ENCODE assay signal across 8 mouse cellular contexts in the genomic region with DNA sequence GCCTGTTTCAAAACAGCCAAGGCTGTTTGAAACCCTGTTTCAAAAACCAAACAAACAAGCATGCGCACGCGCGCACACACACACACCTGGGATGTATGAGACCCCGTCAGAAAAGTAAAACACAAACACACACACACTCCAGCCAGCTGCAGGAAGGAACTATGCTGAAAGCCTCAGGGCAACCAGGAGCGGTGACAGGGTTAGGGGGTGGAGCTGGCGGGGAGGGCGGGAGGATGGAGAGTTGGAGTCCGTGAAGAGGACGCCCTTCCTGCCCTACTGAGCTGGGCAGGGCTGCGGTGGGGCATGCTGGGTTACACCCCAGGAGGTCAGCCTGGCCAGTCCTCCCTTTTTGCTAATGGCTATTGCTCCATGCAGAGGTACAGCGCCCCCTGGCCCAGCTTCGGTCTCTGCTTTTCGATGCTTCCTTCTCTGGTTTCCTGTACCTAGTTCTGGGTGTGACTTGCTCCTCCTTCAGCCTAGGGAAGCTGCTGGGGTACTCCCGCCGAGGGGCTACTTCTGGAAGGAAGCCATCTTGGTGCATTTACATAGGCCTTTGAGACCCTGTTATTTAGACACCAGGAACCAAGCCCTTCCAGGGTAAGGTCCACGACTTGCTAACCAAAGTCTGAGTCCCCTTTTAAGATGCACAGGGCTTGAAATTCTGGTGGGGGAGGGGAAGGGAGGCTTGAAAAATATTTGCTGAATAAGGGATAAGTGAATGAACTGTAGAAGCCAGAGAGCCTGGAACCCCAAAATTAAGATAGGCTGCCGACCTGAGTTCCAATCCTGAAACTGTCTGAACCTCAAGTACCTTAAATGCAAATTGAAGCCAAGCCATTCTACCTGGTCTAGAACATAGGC. TPM values are rescaled to one million over a fixed set of nuclear protein-coding genes. Genes with fewer than 3 reads are reported as not detected.
DNase-seq lines count a peak whose midpoint lies in the region; ATAC-seq and TF ChIP-seq lines count a peak whose summit lies in the region.

No protein-coding gene starts in this region.

- peak overlapping the region; percentile 44 for H3K4me3 ChIP-seq in embryonic facial prominence, embryonic 15.5 days (replicated peaks)
- peak overlapping the region; percentile 39 for H3K4me3 ChIP-seq in limb, embryonic 15.5 days
- H3K4me3 ChIP-seq in midbrain, postnatal 0 days (ENCODE audit: low read depth, low read length): peak overlapping the region; percentile 22; the same call in 1 of the 2 replicates

- H3K9ac ChIP-seq in embryonic facial prominence, embryonic 15.5 days: no peak overlapping the region
- H3K9ac ChIP-seq in limb, embryonic 15.5 days: 0 out of 2 replicates have a peak overlapping the region, but pooled peaks have one; percentile 14
- peak overlapping the region; percentile 42 for H3K9ac ChIP-seq in midbrain, postnatal 0 days (replicated peaks; ENCODE audit: low read length, poor library complexity, severe bottlenecking)

- peak overlapping the region; percentile 73 for H3K4me2 ChIP-seq in embryonic facial prominence, embryonic 15.5 days (replicated peaks)
- H3K4me2 ChIP-seq in limb, embryonic 15.5 days: peak overlapping the region; percentile 62
- peak overlapping the region; percentile 45 for H3K4me2 ChIP-seq in midbrain, postnatal 0 days (ENCODE audit: low read depth, low read length, poor library complexity, severe bottlenecking)

- peaks cover 15% of the 10 kb centered on the region for H3K4me1 ChIP-seq in embryonic facial prominence, embryonic 15.5 days
- peaks cover 16% of the 10 kb centered on the region for H3K4me1 ChIP-seq in limb, embryonic 15.5 days
- no peaks in the 10 kb centered on the region for H3K4me1 ChIP-seq in midbrain, postnatal 0 days (ENCODE audit: insufficient read depth, low read length)

- H3K27ac ChIP-seq in embryonic facial prominence, embryonic 15.5 days (replicated peaks): peak overlapping the region; percentile 63
- peak overlapping the region; percentile 38; the same call in 1 of the 2 replicates for H3K27ac ChIP-seq in limb, embryonic 15.5 days
- no peak overlapping the region for H3K27ac ChIP-seq in midbrain, postnatal 0 days (ENCODE audit: low read depth, low read length)

- ATAC-seq in embryonic facial prominence, embryonic 15.5 days (ENCODE audit: insufficient number of reproducible peaks, low FRiP score, low TSS enrichment, low read depth): peak; percentile 88
- ATAC-seq in limb, embryonic 15.5 days (ENCODE audit: insufficient number of reproducible peaks, low FRiP score, low TSS enrichment, low read depth): peak; percentile 62; the same call in 1 of the 2 replicates
- ATAC-seq in midbrain, postnatal 0 days (ENCODE audit: low FRiP score): no peak

- H3K9me3 ChIP-seq in embryonic facial prominence, embryonic 15.5 days (replicated peaks): no peaks in the 10 kb centered on the region
- no peaks in the 10 kb centered on the region for H3K9me3 ChIP-seq in limb, embryonic 15.5 days
- no peaks in the 10 kb centered on the region for H3K9me3 ChIP-seq in midbrain, postnatal 0 days (ENCODE audit: low read length)

- peak; percentile 63 for TF ChIP-seq CTCF in midbrain, postnatal 0 days (IDR thresholded peaks at IDR 0.05)

- WGBS in embryonic facial prominence, embryonic 15.5 days: 7% methylated on average over 18 of the region's 18 CpGs
- WGBS in limb, embryonic 15.5 days: 7% methylated on average over 18 of the region's 18 CpGs
- WGBS in midbrain, postnatal 0 days: 17% methylated on average over 13 of the region's 18 CpGs

- H3K36me3 ChIP-seq in embryonic facial prominence, embryonic 15.5 days: no peaks in the 10 kb centered on the region
- H3K36me3 ChIP-seq in limb, embryonic 15.5 days: no peaks in the 10 kb centered on the region
- no peaks in the 10 kb centered on the region for H3K36me3 ChIP-seq in midbrain, postnatal 0 days (ENCODE audit: insufficient read depth, low read length)

- no peaks in the 10 kb centered on the region for H3K27me3 ChIP-seq in embryonic facial prominence, embryonic 15.5 days
- H3K27me3 ChIP-seq in limb, embryonic 15.5 days: no peaks in the 10 kb centered on the region
- no peaks in the 10 kb centered on the region for H3K27me3 ChIP-seq in midbrain, postnatal 0 days (ENCODE audit: insufficient read depth, low read length)

- peak; percentile 94 for DNase-seq in 3T3-L1 (ENCODE audit: low read depth, low spot score)
- peak; percentile 88 to 93 for DNase-seq in adrenal gland, postnatal 36 days
- DNase-seq in heart, adult 9 months (ENCODE audit: low spot score in 2 of 2): peak; percentile 86 to 87
- DNase-seq in kidney, adult 9 months: peak; percentile 98
- DNase-seq in midbrain, postnatal 0 days (ENCODE audit: low spot score): peak; percentile 57
- DNase-seq in spleen, postnatal 14 days (ENCODE audit: low spot score in 2 of 2): peak; percentile 77 to 87

RNA-seq across cellular contexts. Expression of a gene that starts 48.2 kb away (rescaled TPM):
- total RNA-seq in adrenal gland, postnatal 36 days (2021): 100 to 1,000 TPM; 147 to 151 TPM
- polyA plus RNA-seq in embryonic facial prominence, embryonic 15.5 days (2015; fragmentation: Nextera tagmentation; extraction: Ambion mirVana): 418 and 468 TPM in 2 replicates
- 407 and 454 TPM in 2 replicates for polyA plus RNA-seq in limb, embryonic 15.5 days (2015; fragmentation: Nextera tagmentation; extraction: Ambion mirVana)
- total RNA-seq in midbrain, postnatal 0 days (2014; rRNA removed): 152 and 155 TPM in 2 replicates
- 397 and 411 TPM in 2 replicates for polyA plus RNA-seq in midbrain, postnatal 0 days (2015; fragmentation: Nextera tagmentation; extraction: Ambion mirVana)
